Mouse (Mus musculus) kidney, adult 9 months (tissue): ENCODE results near the gene Larp1.
"Not testable (repeated sequence)": the region's sequence is repeated elsewhere in the genome, so short reads cannot be mapped to it uniquely, and the experiment has no call there.

Experiments used
- DNase-seq: peaks from one replicate; pipeline ENCODE4 v3.0.0; 2022

Gene Larp1

GRCm38 (mm10) chr11:58031176-58031575 lies 22.3 kb downstream of the Larp1 start:
- DNase-seq = no peak

GRCm38 (mm10) chr11:58033635-58034034 lies 24.8 kb downstream of the Larp1 start:
- peak; percentile 40 for DNase-seq

GRCm38 (mm10) chr11:58039027-58039426 lies 30.2 kb downstream of the Larp1 start:
- DNase-seq = peak; percentile 49

DNA sequence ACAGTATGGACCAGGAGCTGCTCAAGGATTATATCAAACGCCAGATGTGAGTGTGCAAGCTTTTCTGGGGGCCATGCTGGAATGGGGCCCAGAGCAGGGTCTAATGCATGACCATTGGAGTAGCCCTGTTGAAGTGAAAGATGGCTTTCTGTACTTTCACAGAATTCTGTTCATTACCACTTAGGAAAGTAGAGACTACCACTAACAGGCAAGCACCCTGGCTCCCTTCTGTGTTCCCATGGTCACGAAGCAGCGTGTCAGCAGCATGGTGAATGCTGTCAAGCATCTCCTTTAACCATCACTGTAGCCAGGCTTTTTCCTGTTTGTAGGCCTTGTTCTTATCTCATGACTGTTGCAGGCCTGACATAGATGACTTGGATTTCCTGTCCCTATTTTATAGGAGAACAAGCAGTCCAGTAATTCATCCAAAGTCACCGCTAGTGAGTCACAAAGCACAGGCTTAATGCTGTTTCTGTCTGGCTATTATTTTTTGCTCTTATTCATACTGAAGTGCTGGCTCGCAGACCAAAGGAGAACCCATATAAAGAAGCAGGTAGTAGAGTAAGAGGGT lies 34.1 kb downstream of the Larp1 start:
- no peak for DNase-seq

DNA sequence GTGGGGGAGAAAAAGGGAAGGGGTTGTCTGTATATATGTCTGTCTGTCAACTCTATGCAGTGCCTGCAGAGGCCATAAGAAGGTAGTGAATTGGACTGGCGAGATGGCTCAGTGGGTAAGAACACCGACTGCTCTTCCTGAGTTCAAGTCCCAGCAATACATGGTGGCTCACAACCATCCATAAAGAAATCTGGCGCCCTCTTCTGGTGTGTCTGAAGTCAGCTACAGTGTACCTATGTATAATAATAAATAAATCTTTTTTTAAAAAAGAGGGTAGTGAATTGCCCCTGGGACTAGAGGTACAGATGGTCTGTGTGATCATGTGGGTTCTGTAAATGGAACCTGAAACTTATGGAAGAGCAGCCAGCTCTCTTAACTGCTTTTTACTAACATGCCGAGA lies 37.6 kb downstream of the Larp1 start:
- peak; percentile 27 for DNase-seq

DNA sequence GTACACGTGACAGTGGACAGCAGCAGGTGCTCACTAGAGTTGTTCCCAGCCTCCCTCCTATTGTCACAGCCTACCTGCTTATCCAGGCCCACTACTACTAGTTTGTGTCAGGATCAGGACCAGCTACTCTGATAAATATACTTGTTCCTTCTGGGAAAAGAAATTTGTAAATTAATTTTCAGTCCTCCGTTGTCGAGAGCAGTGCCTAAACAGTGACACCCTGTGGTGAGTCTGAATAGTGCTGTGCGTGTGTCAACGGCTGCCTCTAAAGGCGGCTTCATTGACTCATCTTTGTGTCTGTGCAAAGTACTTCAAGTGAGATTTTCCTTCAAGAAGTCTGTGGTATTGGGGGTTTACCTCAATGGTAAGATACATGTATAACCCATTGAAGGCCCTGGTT lies 48.6 kb downstream of the Larp1 start:
- peak; percentile 42 for DNase-seq

DNA sequence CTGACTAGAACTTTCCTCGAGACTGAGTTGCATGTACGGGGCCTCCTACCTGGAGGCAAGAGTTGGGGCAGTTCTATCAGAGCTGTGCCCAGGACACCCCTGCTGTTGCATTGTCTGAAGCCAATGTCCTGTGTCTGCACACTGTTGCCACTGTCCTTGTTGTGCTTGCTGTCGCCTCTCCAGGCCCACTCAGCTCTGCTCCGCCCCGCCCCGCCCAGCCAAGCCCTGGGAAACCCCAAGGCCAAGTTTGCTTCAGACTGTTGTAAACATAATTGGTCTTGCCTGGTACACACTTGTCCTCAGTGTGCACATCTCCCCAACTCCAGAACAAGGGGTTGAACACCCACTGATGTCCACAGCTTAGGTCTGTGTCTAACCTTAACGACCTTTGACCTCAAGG lies 50.9 kb downstream of the Larp1 start:
- DNase-seq = not testable (repeated sequence)

DNA sequence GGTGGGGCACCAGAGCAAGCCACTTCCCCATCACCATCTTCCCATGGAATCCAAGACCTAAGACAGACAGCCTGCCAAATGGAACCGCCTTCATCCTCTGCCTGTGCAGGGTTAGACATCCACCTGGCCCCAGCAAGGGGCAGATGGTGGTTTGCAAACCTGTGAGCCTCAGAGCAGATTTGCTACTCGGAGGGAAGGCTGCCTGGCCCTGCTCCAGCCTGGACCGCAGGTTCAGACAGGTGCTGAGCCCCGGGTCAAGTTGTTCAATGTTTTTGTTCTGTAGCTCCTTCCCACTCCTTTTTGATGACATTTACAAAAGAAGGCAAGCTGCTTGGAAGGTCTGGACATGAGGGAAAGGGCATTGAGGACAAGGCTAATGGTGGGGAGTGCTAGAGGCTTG lies 52.4 kb downstream of the Larp1 start:
- not testable (repeated sequence) for DNase-seq

- no peak for DNase-seq
Observed at GRCm38 (mm10) chr11:58062586-58062985, 53.7 kb downstream of the Larp1 start.

- no peak for DNase-seq
Observed at GRCm38 (mm10) chr11:58065025-58065424, 56.2 kb downstream of the Larp1 start.

GRCm38 (mm10) chr11:58072978-58073377 lies 64.1 kb downstream of the Larp1 start:
- no peak for DNase-seq

DNA sequence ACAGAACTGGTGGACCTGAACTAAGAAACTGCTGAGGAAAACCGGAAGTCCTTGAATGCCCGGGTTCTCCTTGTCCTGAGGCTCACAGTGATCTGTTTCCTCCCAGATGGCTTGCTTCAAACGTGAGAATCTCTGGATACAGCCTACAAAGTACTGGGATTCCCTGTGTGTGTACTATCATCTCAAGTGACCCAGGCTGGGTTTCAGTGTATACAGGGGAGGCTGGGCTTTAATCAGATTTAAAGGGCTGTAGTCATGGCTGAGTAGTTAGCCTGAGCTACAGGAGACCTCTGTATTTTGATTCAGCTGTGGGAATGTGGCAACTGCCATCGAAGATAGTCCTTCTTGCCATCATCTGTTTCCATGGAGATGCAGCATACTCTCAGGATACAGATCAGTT lies 68.4 kb downstream of the Larp1 start:
- no peak for DNase-seq

- no peak for DNase-seq
Observed at GRCm38 (mm10) chr11:58081716-58082115, 72.9 kb downstream of the Larp1 start.

GRCm38 (mm10) chr11:58092541-58092940 lies 83.7 kb downstream of the Larp1 start:
- DNase-seq = no peak

- DNase-seq = no peak
Observed at GRCm38 (mm10) chr11:58093021-58093528, 84.2 kb downstream of the Larp1 start, which contains the start of gene Gm12248. Gene Gm12248, minus strand, starts transcription at chr11:58093134.

- DNase-seq = no peak
Observed at GRCm38 (mm10) chr11:58094766-58095165, 85.9 kb downstream of the Larp1 start.

DNA sequence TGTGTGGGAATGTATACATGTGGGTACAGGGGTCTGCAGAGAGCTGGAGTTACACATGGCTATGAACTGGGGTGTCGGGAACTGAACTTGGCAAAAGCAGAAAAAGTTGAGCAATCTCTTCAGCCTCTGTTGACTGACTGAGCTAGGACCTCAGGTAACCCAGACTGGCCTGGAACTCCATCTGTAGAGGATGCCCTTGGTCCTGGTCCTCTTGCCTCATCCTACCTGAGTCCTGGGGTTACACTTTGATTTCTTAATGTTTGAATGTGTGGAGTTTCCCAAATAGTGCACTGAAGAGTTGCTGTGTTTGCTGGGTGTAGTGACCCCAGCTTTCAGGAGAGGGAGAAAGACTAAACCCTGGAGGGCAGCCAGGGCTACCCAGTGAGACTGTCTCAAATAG lies 86.7 kb downstream of the Larp1 start:
- no peak for DNase-seq

GRCm38 (mm10) chr11:58096160-58096559 lies 87.3 kb downstream of the Larp1 start:
- DNase-seq = no peak

DNA sequence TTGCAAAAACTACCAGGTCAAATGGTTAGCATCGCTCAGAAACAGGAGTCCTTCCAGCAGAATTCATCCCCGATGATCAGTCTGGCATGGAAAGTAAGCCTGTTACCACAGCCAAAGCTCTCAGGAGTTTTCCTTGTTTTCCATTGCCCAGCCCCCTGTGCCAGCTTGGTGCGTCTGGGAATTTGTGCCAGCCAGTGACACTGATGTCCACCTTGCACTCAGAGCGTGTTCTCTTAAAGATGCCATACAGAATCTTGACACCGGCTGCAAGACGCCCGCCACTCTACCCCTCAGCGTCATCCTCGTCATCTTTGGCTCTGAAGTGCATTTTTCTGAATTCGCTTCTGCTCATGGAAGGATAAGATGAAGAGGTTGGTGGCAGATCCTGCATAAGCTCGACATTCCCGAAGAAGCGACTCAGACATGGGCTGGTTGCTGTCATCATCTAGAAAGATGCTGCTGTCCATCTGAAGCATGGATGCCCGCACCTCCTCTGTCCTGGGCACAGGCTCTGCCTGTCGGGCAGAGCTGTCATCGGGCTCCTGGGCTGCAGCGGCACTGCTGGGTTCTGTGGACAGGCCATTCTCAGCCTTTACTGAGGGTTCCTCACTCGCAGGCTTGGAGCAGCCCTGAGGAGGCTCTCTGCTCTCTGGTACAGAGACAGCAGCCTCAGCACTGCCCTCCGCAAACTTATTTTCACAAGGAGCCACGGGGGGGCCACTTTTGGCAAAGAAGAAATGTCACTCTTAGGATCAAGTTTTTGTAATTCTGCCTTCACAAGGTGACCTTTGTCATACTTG lies 88.2 kb downstream of the Larp1 start:
- DNase-seq = no peak

GRCm38 (mm10) chr11:58097621-58098365 lies 88.9 kb downstream of the Larp1 start:
- no peak for DNase-seq

DNA sequence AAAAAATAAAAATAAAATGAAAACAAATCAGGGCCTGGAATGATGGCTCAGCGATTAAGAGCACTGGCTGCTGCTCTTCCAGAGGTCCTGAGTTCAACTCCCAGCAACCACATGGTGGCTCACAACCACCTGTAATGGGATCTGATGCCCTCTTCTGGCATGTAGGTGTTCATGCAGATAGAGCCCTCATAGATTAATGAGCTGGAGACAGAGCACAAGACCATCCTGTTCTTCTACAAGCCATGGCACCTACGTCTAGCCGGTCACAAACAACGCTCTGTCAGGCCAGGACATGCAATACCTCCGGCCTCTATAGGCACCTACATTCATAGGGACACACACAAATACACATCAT lies 89.5 kb downstream of the Larp1 start:
- DNase-seq = not testable (repeated sequence)

GRCm38 (mm10) chr11:58100006-58100405 lies 91.1 kb downstream of the Larp1 start:
- no peak for DNase-seq

DNA sequence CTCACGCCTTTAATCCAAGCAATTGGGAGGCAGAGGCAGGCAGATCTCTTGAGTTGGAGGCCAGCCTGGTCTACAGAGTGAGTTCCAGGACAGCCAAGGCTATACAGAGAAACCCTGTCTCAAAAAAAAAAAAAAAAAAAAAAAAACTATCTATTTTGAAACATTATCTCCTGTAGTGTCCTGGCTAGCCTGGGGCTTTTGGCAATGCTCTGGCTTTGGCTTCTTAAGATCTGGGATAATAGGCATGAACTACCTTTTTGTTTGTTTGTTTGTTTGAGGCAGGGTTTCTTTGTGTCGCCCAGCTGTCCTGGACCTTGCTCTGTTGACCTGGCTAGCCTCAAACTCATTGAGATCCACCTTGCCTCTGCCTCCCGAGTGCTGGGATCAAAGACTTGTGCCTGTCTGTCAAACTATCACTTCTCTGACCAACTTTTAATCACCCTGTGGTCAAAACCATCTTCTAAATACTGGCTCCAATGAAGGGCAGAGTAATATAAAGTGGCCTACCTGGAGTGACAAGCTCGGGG lies 92.4 kb downstream of the Larp1 start:
- DNase-seq = no peak
